Mouse (Mus musculus) erythroblast, adult 5-6 weeks (primary cell): ENCODE results near the gene Fcho1. TPM values are rescaled to one million over a fixed set of nuclear protein-coding genes. Genes with fewer than 3 reads are reported as not detected.
A peak's percentile ranks its signal among the peaks of the same experiment; 100 is the strongest.

Source experiments
- ATAC-seq: replicated peaks from 2 replicates; pipeline ENCODE4 v1.8.0; 2016; ENCODE audit warnings: moderate number of reproducible peaks, mild to moderate bottlenecking, moderate TSS enrichment, inconsistent platforms; ENCODE audit not compliant: poor library complexity, low FRiP score, severe bottlenecking
- total RNA-seq, 2 experiments: library from RNA; stranded (forward) in 1 of 2; stranded (reverse) in 1 of 2; fragments of 150-400 nt in 1 of 2; fragments of 200-764, 138-1000 nt in 1 of 2; gene quantifications; 2 replicates each; pipeline versions ENCODE4 v1.2.3 to v1.2.4; 2015 to 2017; ENCODE audit warnings: low replicate concordance in 2 of 2

The Fcho1 gene
- total RNA-seq, 2 experiments from 2014 or later = 20.2 to 44.8 TPM

DNA sequence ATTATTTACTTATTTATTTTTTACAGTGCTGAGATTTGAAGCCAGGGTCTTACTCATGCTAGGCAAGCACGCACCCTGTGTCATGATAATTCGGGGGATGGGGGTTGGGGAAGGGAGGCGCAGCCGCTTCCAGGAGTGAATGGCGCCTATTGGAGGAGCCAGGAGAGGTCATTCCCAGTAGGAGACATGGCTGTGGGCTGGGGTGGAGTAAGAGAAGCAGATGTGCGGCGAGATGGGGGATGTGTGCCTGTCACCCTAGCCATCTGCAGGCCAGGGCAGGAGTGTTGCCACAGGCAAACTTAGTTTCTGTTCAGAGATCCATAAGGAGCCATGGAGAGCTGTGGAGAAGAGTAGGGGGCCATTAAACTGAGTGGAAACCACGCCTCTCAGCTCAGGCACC lies 37.9 kb downstream of the Fcho1 start:
- no peak for ATAC-seq

DNA sequence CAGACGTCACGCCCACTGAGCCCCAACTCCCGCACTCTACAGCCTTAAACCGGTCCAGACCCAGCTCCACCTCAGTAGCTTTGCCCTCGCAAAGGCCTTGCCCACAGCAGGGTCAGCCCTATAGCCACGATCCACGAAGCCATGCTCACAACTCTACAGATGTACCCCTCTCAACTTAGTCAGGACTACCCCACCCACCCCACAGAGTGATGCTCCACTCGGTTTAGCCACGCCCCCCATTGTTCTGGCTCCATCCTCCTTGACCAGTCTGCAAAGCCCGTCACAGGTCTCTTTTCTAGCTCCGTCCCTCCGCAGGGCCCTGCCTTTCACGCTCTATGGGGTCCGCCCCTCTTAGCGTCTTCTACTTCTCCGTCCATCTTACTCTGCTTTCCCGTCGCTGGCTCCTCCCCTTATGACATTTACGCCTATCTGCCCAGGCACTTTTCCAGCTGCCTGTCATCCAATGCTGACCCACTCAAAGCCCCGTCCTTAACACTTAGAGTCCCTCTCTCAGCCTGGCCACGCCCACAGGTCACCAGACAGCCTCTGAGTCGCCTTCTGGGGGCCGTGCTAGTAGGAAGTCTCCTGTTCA lies 39.3 kb downstream of the Fcho1 start:
- no peak for ATAC-seq

DNA sequence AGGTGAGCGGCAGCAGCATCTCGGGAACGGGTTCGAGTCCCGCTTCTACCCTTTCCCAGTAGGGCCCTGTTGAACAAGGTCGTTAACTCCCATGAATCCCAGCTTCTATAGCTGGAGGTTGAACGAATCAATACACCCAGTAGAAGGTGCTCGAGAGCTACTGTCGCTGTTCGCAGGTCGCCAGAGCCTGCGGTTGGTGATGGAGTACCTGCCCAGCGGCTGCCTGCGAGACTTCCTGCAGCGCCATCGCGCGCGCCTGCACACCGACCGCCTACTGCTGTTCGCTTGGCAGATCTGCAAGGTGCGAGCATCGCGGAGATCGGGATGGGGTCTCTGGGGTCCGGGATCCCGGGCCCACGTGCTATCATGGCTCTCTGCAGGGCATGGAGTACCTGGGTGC lies 39.9 kb downstream of the Fcho1 start:
- no peak for ATAC-seq

DNA sequence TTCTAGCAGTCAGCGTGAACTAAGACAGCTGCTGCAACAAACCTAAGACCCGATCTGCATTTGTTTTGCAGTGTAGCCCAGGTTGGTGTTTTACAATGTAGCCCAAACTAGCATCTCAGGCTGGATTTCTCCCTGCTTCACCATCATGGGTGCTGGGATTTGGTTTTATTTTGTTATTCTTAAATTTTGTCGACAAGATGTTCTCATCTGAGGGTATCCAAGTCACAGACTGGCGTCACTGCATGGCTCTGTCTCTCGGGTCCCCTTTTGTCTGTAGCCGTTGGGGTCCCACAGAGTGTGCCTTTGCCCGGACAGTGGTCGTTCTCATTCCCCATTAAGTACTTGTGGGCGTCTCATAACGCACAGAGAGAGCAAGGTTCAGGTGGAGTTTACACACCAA lies 40.8 kb downstream of the Fcho1 start:
- no peak for ATAC-seq

DNA sequence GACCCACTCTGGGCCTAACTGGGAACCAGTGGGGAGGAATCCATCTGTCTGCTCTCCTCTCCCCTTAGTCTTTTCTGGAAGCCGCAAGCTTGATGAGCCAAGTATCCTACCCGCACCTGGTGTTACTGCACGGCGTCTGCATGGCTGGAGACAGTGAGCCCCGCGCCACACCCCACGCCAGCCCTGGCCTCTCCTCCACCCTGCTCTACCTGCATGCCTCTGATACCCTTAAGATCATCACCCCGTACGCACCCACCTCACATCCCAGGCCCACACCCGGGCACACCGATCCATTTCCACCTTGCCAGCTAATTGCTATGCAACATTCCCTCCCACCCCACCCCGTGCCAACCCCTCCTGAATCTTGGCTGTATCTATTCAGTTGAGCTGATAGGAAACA lies 42.7 kb downstream of the Fcho1 start:
- ATAC-seq = no peak

DNA sequence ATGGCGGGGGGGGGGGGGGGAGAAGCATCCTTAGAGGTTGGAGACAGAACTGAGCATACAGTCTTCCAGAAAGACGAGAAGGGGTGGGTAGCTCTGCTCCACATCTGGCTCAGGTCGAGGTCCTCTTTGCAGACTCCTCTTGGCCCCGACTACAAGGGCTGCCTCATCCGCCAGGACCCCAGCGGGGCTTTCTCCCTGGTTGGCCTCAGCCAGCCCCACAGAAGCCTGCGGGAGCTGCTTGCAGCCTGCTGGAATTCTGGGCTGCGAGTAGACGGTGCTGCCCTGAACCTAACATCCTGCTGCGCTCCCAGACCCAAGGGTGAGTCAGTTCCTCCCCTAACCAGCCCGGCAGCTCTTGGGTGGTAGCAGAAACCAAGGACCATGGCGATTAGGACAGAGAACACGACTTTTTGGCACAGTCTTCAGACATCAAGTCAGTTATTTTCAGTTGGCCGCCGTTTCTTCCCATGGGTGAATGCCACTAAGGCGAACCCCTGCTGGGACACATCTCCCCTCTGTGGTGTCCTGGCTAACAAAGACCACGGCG lies 44.1 kb downstream of the Fcho1 start:
- no peak for ATAC-seq

DNA sequence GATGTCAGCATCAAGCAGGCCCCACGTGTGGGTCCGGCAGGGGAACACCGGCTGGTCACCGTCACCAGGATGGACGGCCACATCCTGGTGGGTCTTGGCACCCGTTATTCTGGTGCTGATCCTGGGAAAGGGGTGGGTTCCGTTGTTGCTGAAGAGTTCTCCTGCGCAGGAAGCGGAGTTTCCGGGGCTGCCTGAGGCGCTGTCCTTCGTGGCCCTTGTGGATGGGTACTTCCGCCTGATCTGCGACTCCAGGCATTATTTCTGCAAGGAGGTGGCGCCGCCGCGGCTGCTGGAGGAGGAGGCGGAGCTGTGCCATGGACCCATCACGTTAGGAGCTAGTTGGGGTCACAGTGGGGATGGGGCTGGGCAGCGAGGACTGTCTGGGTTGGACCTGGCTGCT lies 45.0 kb downstream of the Fcho1 start:
- ATAC-seq = no peak

DNA sequence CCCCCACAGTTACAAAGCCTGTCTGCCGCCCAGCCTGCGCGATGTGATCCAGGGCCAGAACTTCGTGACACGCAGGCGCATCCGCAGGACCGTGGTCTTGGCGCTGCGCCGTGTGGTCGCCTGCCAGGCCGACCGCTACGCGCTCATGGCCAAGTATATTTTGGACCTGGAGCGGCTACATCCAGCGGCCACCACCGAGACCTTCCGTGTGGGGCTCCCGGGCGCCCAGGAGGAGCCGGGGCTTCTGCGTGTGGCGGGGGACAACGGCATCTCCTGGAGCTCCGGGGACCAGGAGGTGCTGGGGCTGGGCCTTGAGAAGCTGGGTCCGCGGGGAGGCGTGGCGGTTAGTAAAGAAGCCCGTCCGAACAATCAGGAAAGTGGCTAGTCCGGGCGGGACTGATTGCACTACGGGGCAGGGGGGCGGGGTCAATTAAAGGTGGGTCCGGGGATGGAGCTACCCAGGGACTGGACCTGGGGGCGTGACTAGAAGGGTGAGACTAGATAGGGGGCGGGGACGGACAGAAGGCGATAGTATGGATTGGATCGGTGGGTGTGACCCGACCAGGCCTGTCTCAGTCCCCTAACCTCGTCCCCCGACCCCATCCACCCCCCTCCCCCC lies 45.9 kb downstream of the Fcho1 start:
- no peak for ATAC-seq

DNA sequence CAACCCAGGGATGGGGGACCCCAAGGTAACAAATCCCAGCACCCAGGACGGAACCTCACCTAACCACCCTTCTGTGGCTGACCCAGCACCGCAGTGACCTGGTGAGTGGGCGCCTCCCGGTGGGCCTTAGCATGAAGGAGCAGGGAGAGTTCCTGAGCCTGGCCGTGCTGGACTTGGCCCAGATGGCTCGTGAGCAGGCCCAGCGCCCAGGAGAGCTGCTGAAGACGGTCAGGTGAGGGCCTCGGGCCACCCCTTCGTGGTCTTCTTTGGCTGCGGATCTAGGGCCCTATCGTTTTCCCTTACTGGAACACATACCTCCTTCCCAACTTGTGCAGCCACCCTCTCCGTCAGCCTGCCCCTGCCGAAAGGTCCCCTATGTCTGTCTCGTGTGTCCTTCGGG lies 46.4 kb downstream of the Fcho1 start:
- ATAC-seq = no peak

DNA sequence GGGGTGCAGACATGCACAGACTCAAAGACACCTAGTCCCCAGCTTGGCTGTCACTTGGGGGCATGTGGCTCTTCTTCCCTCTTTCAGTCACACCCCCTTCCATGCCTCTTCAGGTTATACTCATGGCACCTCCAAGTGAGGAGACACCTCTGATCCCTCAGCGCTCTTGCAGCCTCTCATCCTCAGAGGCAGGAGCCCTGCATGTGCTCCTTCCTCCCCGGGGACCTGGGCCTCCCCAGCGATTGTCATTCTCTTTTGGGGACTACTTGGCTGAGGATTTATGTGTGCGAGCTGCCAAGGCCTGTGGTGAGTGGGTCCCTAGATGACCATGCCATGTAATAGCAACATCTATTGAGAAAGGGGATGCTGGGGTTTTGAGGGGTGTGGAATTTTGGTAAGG lies 47.3 kb downstream of the Fcho1 start:
- no peak for ATAC-seq

DNA sequence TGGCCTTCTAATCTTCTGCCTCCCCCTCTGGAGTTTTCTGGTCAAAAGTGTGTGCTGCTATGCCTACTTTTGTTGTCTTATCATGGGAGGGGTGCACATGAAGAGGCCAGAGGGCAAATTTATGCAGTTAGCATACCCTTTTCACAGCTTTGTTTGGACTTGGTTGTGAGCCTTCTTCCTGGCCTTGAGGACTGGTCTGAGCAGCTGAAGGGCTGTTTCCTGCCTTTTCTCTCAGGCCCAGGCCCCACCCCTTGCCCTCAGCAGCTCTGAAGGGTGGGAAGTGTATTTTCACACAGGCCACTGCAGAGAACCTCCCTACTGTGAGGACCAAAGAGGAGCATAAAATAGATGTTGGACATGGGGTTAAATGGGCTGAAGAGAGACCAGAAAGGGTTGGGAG lies 48.0 kb downstream of the Fcho1 start:
- no peak for ATAC-seq

DNA sequence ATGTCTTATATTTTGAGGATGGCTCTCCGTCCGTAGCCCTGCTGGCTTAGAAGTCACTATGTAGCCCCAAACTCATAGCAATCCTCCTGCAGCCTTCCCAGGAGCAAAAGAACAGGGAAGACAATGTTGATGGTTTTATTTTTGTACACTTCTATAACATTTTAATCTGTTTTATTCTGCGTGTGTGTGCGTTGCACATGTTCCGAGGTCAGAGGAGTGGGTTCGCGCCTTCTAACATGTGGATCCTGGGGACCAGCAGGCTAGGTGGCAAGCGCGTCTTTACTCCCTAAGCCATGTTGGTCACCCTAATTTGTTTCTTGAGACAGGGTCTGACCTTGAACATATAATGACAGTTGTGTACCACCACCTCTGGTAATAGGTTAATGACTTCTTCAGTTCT lies 48.7 kb downstream of the Fcho1 start:
- ATAC-seq = no peak

DNA sequence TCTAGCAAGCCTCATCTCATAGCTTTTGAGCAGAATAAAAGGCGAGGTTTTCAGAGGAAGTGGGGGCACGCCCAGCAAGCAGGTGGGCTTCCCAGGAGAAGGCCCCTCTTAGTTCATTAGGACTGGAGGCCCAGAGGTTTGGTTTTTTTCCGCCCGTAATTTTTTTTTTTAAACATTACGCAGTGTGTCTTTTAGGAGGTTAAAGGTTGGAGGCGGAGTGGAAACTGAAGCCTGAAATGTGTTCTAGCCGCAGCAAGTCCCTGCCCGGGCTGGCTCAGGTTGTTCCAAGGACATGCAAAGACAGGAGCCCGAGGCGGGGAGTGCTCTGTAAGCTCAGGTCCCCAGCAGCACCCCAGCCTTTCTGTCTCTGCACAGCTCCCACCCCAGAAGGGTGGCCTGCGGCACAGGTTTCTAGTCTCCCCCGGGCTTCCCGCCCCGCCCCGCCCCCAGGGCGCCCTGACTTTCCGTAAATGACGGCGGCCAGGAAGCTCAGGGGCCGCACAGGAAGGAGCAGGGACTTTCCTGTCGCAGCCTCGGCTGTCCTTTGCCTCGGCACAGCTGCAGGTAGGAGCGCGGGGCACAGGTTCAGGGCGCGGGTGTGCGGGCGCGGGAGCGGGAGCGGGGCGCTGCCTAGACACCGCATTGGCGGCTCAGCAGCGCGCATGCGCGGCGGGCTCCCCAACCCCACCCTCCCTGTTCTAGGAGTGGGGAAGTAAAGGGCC lies 49.3 kb downstream of the Fcho1 start, which contains the start of gene Jak3:
Gene Jak3, plus strand, starts transcription at position 277 of the 722 bp plus-strand sequence.
- ATAC-seq = no peak

DNA sequence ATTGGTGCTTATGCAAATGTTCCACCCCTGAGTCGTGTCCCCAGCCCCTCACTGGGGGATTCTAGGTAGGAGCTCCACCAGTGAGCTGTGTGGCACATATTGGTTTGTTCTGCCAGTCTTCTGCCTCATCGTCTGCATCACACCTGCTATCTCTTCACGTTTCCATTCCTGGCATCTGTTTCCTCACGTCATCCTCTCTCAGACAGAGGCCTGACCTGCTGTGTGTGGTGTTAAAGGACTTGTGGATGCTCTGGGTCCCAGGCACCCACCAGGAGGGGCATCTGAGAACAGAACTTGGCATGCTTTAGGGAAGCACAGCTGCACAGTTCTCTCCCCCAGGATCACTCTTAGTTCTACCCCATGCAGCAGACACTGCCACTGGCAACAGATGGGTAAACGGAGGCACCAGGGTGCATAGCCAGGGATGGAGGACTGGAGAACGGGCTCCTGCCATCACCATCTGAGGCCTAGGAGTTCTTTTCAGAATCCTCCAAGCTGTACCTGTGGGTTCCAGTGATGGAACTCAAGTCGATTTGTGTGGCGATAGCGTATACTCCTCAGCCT lies 50.0 kb downstream of the Fcho1 start:
- ATAC-seq = no peak

DNA sequence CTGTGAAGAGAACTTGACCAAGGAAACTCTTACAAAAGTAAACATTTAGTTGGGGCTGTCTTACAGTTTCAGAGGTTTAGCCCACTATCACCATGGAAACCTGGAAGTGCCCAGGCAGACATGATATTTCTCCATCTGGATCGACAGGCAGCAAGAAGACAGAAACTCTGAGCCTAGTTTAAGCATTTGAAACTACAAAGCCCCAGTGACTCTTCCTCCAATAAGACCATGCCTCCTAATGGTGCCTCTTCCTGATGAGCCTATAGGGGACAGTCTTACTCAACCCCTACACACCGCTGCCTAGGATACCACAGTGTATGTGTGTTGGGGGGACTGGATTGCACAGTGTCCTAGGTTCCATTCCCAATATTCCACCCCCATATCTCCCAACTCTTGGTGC lies 51.4 kb downstream of the Fcho1 start:
- ATAC-seq = no peak

DNA sequence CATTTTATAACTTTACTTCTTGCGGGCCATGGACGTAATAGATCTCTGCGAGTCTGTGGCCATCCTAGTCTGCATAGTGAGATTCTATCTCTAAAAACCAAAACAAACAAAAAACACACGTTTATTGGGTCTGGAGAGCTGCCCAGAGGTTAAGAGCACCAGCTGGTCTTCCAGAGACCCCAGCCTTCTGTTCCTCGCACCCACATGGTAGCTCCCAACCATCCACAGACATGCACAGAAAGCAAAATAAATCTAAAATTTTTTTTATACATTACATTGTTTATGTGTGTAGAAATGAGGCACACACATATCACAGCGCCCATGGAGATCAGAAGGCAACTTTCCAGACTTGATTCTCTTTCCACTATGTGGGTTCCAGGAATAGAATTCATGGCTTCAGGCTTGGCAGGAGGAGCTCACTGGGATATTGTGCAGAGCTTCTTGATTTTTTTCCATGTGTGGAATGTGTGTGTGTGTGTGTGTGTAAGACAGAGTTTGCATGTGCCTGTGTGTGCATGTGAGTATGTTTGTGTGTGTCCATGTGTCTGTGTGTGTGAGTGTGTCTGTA lies 53.3 kb downstream of the Fcho1 start:
- ATAC-seq = no peak

DNA sequence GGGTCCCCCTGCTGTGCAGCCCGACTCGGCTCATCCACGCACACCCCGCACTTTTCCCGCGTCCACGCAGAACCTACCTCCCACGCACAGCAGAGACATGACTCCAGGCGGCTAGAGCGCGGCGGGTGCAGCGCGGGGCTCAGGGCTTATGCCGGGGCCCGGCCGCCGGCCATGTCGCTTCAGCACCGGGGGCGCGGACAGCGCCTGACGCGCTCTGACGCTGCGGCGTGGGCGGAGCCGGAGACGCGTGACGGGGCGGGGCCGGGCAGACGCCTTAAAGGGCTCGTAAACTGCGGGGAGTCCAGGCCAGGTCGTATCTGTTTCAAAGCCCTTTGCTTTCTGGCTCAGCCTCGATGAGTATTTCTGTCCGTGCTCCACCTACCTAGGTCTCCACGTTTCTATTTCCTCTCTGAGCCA lies 54.0 kb downstream of the Fcho1 start, which contains the start of gene Unc13a:
Gene Unc13a, minus strand, starts transcription at position 209 of the 417 bp plus-strand sequence.
- ATAC-seq = peak; percentile 83

DNA sequence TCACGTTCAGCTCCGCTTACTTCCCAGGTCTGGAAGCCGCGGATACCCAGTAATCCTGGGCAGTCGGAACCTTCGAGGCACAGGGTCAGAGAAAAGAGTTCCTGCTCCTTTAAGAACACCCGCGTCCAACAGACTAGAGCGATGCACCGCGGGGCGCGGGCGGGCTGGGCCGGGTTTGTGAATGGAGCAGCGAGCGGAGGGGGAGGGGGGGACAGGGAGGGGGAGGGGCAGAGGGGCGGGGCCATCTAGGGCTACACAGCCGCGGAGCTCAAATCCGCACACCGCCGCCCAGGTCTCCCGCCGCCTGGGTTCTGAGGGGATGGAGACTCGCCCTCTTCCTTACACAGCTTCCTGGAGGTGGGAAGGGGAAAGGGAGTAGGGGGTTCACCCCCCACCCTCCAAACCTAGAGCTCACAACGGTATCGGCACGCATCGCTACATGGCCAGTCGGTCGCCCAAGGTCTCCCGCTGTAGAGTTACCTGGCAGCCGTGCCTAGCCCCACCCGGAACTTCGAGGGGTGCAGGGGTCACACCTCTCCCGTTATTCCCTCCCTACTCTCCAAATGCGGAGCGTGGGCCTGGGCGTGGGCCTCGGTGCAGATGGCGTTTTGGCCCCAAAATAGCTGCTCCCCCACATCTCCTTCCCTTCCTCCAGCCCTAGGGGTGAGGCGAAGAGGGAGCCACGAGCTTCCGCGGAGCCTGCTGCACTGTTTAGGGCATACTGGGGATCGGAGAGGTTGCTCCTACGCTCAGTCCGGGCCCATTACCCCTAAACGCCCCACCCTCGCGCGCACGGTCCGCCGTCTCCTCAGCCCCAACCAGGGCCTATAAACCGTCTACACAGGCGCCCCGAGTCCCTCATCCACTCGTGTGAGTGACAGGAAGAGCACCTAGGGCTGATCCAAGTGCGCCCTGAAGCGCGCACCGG lies 54.6 kb downstream of the Fcho1 start:
- no peak for ATAC-seq

DNA sequence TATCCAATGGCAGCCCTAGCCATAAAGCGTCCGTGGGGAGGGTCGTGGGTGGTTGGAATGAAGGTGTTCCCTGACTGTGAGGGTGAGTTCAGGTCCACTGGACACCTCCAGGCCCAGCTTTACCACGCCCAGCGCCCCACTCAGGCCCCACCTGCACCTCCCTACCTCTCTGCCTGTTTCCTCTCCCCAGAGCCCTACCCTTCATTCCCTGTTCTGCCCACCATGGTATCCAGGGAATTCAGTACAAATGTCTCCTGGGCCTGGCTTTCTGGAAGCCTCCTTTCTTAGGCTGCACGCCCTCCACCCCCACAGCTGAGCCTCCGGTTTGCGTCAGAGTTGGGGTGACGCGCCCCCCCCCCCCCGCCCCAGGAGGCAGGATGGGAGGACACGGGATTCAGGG lies 55.3 kb downstream of the Fcho1 start:
- no peak for ATAC-seq
